Mouse (Mus musculus): Measurements from ENCODE around the gene Cblb.

Gene Cblb

DNA sequence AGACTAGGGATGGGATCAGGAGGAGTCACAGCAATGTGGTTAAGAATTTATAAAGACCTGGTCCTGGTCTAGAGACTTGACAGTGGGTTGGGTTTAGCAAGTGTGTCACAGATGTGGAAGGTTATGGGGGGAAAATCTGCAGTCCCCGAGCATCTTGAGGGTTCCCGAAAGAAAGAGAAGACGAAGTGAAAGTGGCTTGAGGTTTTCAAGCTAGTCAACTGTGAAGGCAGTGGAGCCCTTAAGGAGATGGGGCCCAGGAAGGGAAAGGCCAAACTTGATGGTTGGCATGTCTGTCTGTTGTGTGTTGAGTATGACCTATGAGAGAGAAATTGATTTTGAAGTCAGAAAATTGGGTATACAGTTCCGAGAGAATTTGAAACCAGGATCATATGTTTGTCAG lies 7.3 kb downstream of the Cblb start:
- DNase-seq (ENCODE audit: low read depth, low spot score): peak; percentile 51

GRCm38 (mm10) chr16:52038821-52039220 lies 7.8 kb downstream of the Cblb start:
- DNase-seq (ENCODE audit: low read depth, low spot score): no peak

- DNase-seq (ENCODE audit: low read depth, low spot score): no peak
Observed at GRCm38 (mm10) chr16:52040937-52041336, 9.9 kb downstream of the Cblb start.

- DNase-seq (ENCODE audit: low read depth, low spot score): no peak
Observed at GRCm38 (mm10) chr16:52042667-52043379, 11.8 kb downstream of the Cblb start.

DNA sequence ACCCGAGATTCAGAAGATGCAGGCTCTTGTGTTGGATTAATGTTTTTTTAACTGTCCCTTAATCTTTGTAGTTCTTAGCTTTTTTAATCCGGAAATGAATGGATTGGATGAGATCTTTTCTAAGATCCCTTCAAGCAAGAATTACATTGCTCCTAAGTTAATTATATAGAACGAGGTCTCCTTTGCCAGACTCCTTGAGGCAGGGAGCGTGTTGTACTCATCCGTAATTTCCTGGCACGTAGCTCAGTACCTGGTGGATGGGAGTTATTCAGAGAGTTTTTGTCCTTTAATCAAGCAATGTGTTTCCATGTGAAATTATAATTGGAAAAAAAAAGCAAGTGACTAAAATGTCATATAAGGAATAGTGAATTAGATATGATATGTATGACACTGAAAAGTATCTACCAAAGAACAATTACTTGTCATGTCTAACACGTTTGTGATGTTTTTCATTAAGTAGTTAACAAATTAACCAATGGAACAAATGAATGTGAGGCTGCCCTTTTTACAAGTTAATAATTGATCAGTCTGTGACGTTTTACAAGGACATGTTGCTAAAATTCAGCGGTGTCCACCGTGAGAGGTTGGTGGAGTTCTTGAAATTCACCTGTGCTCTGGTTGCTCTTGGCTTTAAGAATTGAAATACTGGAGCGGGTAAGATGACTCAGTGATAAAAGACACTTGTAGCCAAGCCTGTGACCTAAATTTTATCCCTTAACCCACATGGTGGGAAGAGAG lies 12.5 kb downstream of the Cblb start:
- no peak for DNase-seq (ENCODE audit: low read depth, low spot score)

DNA sequence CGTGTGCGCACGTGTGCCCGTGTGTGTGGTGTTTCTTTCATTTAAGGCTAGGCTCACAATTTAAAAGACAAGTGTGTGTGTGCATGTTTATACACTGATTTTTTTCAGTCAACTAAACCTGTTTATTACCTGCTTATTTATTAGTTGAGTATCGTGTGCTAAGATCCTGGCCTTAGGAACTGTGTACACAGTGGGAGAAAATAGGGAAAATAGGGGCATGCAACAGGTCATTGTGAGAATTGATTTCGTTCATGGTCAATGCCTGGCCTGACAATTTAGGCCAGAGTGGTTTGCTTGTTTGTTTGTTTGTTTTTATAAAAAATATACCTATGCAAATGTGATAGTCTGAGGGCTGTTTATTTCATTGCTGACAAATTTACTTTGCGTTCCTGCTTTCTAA lies 13.5 kb downstream of the Cblb start:
- DNase-seq (ENCODE audit: low read depth, low spot score): no peak

- DNase-seq (ENCODE audit: low read depth, low spot score): peak; percentile 48
Observed at GRCm38 (mm10) chr16:52044985-52045384, 14.0 kb downstream of the Cblb start.

- peak; percentile 3 for DNase-seq (ENCODE audit: low read depth, low spot score)
Observed at GRCm38 (mm10) chr16:52046464-52046863, 15.4 kb downstream of the Cblb start.

DNA sequence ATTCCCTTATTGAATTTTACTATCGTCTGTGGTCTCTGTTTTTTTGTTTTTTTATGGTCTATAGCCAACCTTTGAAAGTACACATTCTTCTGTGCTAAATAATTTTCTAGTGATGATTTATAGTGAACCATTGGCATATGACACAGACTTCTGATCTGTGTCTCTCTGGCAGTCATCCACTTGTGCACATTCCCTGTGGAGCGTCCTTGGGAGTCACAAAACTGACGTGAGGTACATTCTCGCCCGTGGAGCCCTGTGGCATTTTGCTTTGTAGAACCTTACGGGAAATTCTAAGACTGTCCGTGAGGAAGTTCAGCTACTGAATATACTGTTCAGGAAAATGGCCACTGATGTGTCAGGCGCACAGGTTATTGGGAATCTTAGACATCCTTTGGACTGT lies 20.1 kb downstream of the Cblb start:
- no peak for DNase-seq (ENCODE audit: low read depth, low spot score)

GRCm38 (mm10) chr16:52052734-52053133 lies 21.7 kb downstream of the Cblb start:
- no peak for DNase-seq (ENCODE audit: low read depth, low spot score)

DNA sequence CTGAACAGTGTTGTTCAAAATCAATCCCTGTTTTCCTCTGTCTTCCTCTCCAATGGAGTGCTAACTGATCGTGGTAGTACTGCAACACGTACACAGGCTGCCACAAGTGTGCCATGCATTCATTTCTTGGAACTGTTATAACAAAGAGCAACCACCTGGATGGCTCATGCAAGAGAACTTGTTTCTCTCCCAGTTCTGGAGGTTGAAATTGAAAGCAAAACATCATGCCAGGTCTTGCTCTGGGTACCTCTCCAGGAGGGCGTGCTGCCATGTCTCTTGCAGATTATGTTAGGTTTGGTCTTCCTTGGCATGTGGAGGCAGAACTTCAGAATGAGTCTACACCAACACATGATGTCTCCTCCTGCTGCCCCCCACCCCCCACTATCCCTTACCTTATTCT lies 24.2 kb downstream of the Cblb start:
- peak; percentile 52 for DNase-seq (ENCODE audit: low read depth, low spot score)

DNA sequence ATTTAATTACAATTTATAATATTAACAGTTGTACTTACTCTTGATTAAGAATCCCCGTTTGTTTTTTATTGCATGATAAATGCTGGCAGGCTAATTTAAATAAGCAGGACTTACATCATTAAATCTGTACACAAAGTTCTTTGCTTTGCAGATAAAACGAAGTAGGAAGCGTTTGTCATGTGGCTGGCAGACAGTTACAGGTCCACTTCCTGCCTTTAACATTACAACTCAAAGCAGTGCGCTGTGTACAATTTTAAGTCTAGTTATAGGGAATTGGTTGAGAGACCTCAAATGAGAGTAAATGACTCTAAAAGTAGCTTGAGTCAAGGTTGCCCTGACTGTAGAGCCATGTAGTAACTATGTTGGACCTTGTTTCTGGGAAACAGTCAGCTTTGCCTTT lies 25.1 kb downstream of the Cblb start:
- peak; percentile 74 for DNase-seq (ENCODE audit: low read depth, low spot score)

GRCm38 (mm10) chr16:52057335-52057734 lies 26.3 kb downstream of the Cblb start:
- DNase-seq (ENCODE audit: low read depth, low spot score): no peak

DNA sequence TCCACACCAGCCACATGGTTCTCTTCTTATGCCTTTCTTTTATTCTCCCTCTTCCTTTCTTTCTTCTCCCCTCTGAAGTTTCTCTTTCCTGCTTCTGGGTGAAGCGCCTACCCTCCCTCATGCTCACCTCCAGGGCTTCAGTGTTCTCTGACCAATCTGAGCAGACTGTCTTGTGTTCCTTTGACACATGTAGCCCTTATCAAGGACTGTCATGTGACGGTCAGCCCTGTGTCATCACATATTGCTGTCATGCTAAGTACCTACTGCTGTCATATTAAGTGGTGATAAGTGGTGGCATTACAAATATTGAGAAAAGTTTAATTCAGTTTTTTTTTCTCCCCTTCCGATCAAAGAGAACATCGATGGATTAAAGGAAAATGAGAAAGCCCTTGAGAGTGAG lies 28.5 kb downstream of the Cblb start:
- DNase-seq (ENCODE audit: low read depth, low spot score): peak; percentile 23

- peak; percentile 93 for DNase-seq (ENCODE audit: low read depth, low spot score)
Observed at GRCm38 (mm10) chr16:52060100-52060719, 29.2 kb downstream of the Cblb start.

- peak; percentile 81 for DNase-seq (ENCODE audit: low read depth, low spot score)
Observed at GRCm38 (mm10) chr16:52061015-52061481, 30.0 kb downstream of the Cblb start.

DNA sequence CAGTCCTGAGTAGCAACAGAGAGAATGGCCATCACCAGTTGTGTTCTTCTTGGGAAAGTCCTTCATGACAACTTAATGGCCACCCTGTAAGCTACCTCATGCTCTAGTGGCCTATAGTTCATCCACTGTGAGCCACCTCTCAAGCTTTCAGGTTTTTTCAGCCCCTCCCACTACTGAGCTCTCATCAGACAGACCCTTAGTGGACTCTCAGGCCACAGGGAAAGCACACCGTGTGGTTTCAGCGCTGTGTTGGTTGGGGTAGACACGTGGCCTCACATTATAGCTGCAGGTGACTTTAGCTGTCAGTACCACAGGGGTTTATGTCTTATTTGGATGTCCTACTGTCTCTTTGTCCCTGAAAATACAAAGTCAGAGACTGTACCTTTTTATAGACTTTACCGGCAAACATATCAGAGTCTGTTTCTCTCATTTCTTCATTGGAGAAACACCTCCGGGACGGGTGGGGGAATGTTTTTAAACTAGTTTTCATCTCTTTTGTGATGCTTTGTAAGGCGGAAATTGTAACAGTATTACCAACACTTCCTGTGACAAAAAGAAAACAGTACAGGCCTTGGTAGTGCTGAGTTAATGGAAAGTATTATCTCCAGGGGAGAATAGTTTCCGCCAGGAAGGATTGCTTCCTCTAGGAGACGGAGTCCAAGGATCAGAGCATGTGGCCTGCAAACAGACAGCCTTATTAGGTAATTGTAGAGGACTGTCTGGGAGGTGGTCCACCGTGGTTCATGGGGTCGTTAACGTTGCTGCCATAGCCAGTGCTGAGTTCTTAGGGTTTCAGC lies 33.5 kb downstream of the Cblb start:
- peak; percentile 62 for DNase-seq (ENCODE audit: low read depth, low spot score)

- peak; percentile 52 for DNase-seq (ENCODE audit: low read depth, low spot score)
Observed at GRCm38 (mm10) chr16:52067632-52068516, 36.8 kb downstream of the Cblb start.

DNA sequence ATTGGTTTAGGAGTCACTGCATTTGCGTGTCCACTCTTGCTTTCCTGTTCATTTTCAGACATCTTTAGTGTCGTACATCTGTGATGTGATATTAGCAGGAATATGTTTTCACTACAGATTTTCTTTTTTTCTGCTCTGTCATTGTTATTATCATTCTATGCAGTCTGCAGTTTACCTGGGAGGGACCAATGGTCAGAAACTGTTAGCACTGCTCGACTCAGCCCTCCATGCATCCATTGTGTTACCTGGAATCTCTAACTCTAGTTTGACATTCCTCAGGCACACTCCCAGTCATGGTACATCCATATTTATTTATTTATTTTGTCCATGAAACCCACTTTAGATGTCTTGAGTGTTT lies 37.5 kb downstream of the Cblb start:
- DNase-seq (ENCODE audit: low read depth, low spot score): no peak

DNA sequence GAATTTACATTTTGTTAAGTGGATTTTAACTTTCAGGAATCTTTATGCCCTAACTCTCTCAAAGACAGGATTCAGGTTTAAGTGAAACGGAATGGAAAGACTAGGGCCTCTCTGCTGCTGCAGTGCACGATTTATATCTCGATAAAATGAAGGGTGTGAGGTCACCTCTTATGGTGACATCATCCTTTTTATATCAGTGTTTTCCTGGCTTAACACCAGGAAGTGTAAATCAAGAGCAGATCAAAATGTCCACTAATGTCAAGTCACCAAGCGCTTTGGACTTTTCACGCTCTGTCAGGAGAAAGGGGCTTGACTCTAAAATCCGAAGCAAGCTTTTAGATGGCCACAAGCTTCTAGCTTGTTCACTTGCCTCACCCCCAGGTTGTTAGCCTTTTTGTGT lies 38.6 kb downstream of the Cblb start:
- DNase-seq (ENCODE audit: low read depth, low spot score): peak; percentile 7

DNA sequence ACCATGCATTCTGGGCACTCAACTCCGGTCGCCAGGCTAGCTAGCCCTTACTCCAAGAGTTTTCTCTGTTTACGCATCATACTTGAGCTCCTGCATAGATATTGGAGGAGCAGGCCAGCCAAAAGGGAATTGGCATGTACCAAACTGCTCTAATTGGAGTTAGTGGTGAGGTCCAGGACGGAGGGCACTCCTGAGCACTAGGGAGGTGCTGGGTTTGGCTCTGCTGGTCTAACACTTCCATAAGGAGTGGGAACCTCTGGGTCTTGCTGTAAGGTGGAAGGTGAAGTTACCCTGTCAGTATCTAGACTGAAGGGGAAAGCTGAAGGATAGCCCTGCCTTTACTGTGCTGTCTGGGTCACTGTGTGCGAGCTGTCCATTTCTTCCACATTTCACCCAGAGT lies 39.1 kb downstream of the Cblb start:
- no peak for DNase-seq (ENCODE audit: low read depth, low spot score)

Data from CD4-positive, CD25-positive, alpha-beta regulatory T cell, adult 2 months (primary cell).